Mouse (Mus musculus) ES-Bruce4 (cell line): ENCODE measurements around the gene Ccn6.
"Not testable (repeated sequence)": the region's sequence is repeated elsewhere in the genome, so short reads cannot be mapped to it uniquely, and the experiment has no call there.

ENCODE experiments used
- CTCF ChIP-seq: IDR thresholded peaks from one replicate; pipeline ENCODE4 v1.8.1; 2011; ENCODE audit warnings: low read depth, low read length
- EP300 ChIP-seq: IDR thresholded peaks from 2 replicates; pipeline ENCODE4 v1.6.1; 2011; ENCODE audit warnings: low read depth, low read length; ENCODE audit not compliant: insufficient read depth
- POLR2A ChIP-seq: IDR thresholded peaks from one replicate; pipeline ENCODE4 v1.8.1; 2011; ENCODE audit warnings: low read length; ENCODE audit not compliant: insufficient read depth

DNA sequence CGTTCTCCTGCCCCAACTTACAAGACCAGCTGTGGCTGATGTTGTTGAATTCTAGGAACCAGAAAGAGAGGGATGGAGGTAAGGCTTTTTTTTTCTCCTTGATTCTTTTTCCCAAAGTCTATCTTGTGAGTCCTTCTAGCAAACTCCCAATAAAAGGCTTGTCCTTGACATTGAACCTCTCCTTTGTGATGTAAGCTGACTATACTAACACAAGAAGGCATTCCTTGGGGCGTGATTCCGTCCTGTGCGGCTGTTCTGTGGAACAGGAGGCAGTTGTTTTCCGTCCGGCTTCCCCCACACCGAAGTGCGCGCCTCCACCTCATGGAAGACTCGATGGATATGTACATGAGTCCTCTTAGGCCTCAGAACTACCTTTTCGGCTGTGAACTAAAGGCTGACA lies 34.6 kb upstream of the Ccn6 start:
- TF ChIP-seq POLR2A, CTCF, EP300: not testable (repeated sequence)
